Mouse (Mus musculus): ENCODE results near the gene Gm21149. TPM values are rescaled to one million over a fixed set of nuclear protein-coding genes. Genes with fewer than 3 reads are reported as not detected.
"Not testable (repeated sequence)": the region's sequence is repeated elsewhere in the genome, so short reads cannot be mapped to it uniquely, and the experiment has no call there.

Gene Gm21149
- polyA plus RNA-seq, 1 experiment from 2014 or later, result not detected

DNA sequence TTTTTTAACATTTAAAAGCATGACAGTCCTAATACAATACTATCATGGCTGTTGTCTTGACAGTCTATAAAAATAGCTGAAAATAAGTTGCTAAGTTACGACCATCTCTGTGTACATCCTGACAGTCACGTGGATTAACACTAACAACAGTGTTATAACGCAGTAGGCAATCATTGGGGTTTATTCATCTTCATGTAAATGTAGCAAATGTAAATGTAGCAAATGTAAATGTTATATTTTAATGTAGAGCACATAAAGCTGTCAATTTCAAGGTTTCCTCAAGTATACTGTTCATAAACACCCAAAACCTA is 30.9 kb upstream of the Gm21149 start:
- Histone ChIP-seq H3K4me1 (ENCODE audit: control insufficient read depth, insufficient read depth, low read depth, low read length) (no peaks in the 10 kb centered on the region), H3K27ac (ENCODE audit: low read depth, low read length) (no peak overlapping the region), H3K9ac (ENCODE audit: low read depth, low read length) (no peak overlapping the region), H3K9me3 (ENCODE audit: control insufficient read depth, low read length) (peaks cover 30% of the 10 kb centered on the region), H3K27me3 (replicated peaks; ENCODE audit: control insufficient read depth, insufficient read depth, low read length) (no peaks in the 10 kb centered on the region), H3K36me3 (ENCODE audit: control insufficient read depth, insufficient read depth, low read length) (no peaks in the 10 kb centered on the region), H3K4me2 (ENCODE audit: low read length) (no peak overlapping the region), H3K4me3 (ENCODE audit: low read length) (no peak overlapping the region)
- no peak for ATAC-seq
- WGBS, result 75% methylated on average over 3 of the region's 3 CpGs

DNA sequence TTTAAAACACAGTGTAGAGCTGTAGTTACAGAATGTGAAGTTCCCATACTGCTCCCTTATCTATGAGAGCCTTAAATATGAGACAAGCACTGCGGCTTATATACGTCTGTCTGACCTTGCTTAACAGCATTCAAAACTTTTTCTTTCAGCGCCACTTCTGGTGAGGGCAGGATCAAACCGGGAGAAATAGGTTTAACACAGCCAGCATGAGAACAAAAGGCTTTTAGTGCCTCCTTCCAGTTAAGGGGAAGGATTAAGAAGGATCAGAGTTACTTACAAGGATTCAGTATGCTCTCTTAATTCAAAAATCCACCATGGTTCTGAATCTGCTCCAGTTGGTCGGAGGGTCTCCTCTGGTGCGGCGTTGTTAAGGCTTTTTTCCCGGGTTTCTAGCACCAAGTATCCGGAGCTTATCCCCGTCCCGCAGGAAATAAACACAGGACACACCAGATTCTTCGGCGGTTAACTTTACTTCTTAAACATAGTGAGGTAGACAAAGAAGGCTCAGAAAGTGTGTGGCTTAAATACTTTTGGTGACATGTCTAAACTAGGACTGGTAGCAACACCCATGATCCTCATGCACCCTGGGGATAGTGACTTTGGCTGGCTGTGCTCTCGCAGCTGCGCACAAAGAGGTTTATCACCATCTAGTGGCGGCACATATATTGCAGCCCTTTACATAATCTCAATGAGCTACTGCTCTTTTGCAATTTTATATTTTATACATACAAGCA is 30.4 kb upstream of the Gm21149 start:
- Histone ChIP-seq H3K4me2 (ENCODE audit: low read length) (peak overlapping the region; percentile 33), H3K36me3 (ENCODE audit: control insufficient read depth, insufficient read depth, low read length) (no peaks in the 10 kb centered on the region), H3K9me3 (ENCODE audit: control insufficient read depth, low read length) (peaks cover 27% of the 10 kb centered on the region), H3K27me3 (replicated peaks; ENCODE audit: control insufficient read depth, insufficient read depth, low read length) (no peaks in the 10 kb centered on the region), H3K9ac (ENCODE audit: low read depth, low read length) (no peak overlapping the region), H3K27ac (ENCODE audit: low read depth, low read length) (no peak overlapping the region), H3K4me1 (ENCODE audit: control insufficient read depth, insufficient read depth, low read depth, low read length) (no peaks in the 10 kb centered on the region), H3K4me3 (ENCODE audit: low read length) (peak overlapping the region; percentile 26)
- ATAC-seq, result peak; percentile 79
- WGBS, result 56% methylated on average over 16 of the region's 16 CpGs

DNA sequence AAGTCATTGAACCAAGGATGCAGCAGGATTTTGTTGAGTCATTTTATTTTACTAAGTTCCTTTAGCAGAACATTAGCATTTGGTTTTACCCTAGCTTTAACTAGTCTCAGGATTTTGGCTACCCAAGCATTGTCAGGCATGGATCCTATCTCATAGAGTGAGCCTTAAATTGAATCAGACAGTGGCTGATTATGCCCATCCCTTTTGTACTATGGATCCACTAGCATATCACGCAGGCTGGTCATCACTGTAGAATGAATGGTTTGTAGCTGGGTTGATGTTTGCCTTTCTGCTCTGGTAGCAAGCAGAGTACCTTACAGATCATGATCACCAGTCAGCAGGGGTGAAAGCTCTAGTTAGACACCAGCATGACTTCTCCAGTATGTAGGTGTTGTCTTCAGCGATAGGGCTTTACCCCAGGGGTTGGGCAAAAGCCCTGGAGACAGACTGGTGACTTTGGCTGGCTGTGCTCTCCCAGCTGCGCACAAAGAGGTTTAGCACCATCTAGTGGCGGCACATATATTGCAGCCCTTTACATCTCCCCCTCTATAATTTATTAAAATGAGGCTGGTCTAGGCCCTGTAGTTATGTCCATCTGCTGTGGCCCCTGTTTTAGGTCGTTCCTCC is 22.6 kb upstream of the Gm21149 start:
- peak; percentile 68 for ATAC-seq
- H3K36me3 ChIP-seq (ENCODE audit: control insufficient read depth, insufficient read depth, low read length); H3K4me2 ChIP-seq (ENCODE audit: low read length); H3K27ac ChIP-seq (ENCODE audit: low read depth, low read length); H3K27me3 ChIP-seq (replicated peaks; ENCODE audit: control insufficient read depth, insufficient read depth, low read length); H3K9ac ChIP-seq (ENCODE audit: low read depth, low read length); H3K4me1 ChIP-seq (ENCODE audit: control insufficient read depth, insufficient read depth, low read depth, low read length); H3K4me3 ChIP-seq (ENCODE audit: low read length): not testable (repeated sequence)
- peaks cover 14% of the 10 kb centered on the region; the same call in 1 of the 2 replicates for H3K9me3 ChIP-seq (ENCODE audit: control insufficient read depth, low read length)
- WGBS, result 43% methylated on average over 5 of the region's 5 CpGs

DNA sequence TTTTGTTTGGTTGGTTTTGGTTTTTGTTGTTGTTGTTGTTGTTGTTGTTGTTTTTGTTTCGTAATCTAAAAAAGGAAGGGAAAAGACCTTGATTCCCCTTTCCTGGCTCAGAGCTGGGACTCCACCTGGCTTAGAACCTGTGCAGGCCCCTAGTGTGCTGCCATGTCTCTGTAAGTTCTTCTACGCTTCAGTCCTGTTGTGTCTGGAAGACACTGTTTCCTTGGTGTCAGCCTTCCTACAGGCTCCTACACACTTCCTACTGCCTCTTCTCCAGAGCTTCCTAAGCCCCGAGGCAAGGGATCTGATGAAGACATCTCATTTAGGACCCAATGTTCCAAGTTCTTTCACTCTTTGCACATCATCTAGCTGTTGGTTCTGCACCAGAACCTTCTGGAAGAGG is 22.0 kb upstream of the Gm21149 start:
- not testable (repeated sequence) for H3K27me3 ChIP-seq (replicated peaks; ENCODE audit: control insufficient read depth, insufficient read depth, low read length); H3K4me3 ChIP-seq (ENCODE audit: low read length); H3K27ac ChIP-seq (ENCODE audit: low read depth, low read length); H3K9ac ChIP-seq (ENCODE audit: low read depth, low read length); H3K36me3 ChIP-seq (ENCODE audit: control insufficient read depth, insufficient read depth, low read length); ATAC-seq; H3K4me2 ChIP-seq (ENCODE audit: low read length); H3K4me1 ChIP-seq (ENCODE audit: control insufficient read depth, insufficient read depth, low read depth, low read length)
- H3K9me3 ChIP-seq (ENCODE audit: control insufficient read depth, low read length), result peaks cover 14% of the 10 kb centered on the region; the same call in 1 of the 2 replicates
- 68% methylated on average over 3 of the region's 3 CpGs for WGBS

DNA sequence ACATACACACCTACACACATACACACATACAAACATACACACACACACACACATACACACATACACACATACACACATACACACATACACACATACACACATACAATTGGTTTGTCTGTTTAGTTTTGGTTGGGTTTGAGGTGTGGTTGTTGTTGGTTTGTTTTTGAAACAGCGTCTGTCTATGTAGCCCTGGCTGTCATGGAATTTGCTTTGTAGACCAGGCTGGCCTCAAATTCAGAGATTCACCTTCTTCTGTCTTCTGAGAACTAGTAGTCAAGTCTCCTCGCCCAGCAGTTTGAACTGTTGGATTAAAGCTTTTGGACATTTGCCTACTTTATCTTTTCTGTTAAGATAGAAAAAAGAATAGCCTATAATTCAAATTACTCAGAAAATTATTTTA is 14.6 kb upstream of the Gm21149 start:
- not testable (repeated sequence) for H3K4me2 ChIP-seq (ENCODE audit: low read length); ATAC-seq; H3K4me1 ChIP-seq (ENCODE audit: control insufficient read depth, insufficient read depth, low read depth, low read length); H3K9me3 ChIP-seq (ENCODE audit: control insufficient read depth, low read length); H3K27ac ChIP-seq (ENCODE audit: low read depth, low read length); H3K4me3 ChIP-seq (ENCODE audit: low read length); H3K9ac ChIP-seq (ENCODE audit: low read depth, low read length); H3K27me3 ChIP-seq (replicated peaks; ENCODE audit: control insufficient read depth, insufficient read depth, low read length); H3K36me3 ChIP-seq (ENCODE audit: control insufficient read depth, insufficient read depth, low read length)
- 63% methylated on average over 2 of the region's 2 CpGs for WGBS

DNA sequence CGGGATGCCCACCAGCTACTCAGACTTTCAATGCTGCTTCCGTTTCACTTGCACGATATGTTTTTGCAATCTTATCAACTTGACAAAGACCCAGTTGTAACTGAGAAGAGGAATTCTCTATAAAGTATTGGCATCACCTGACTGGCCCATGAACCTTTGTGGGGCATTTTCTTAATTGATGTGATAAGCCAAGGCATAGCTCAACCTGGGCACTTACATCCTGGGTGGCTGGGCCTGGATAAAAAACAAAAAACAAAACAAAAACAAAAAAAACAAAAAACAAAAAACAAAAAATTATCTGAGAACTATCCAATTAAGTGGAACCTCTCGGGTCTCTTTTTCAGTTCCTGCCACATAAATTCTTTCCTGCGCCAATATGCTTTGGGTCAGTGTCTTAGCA is 12.4 kb upstream of the Gm21149 start:
- H3K9me3 ChIP-seq (ENCODE audit: control insufficient read depth, low read length), result peaks cover 8% of the 10 kb centered on the region; the same call in 1 of the 2 replicates
- H3K27me3 ChIP-seq (replicated peaks; ENCODE audit: control insufficient read depth, insufficient read depth, low read length), result no peaks in the 10 kb centered on the region
- 90% methylated on average over 5 of the region's 5 CpGs for WGBS
- H3K36me3 ChIP-seq (ENCODE audit: control insufficient read depth, insufficient read depth, low read length), result no peaks in the 10 kb centered on the region
- H3K9ac ChIP-seq (ENCODE audit: low read depth, low read length), result no peak overlapping the region
- no peaks in the 10 kb centered on the region for H3K4me1 ChIP-seq (ENCODE audit: control insufficient read depth, insufficient read depth, low read depth, low read length)
- no peak for ATAC-seq
- H3K4me3 ChIP-seq (ENCODE audit: low read length), result no peak overlapping the region
- no peak overlapping the region for H3K4me2 ChIP-seq (ENCODE audit: low read length)
- H3K27ac ChIP-seq (ENCODE audit: low read depth, low read length), result no peak overlapping the region

DNA sequence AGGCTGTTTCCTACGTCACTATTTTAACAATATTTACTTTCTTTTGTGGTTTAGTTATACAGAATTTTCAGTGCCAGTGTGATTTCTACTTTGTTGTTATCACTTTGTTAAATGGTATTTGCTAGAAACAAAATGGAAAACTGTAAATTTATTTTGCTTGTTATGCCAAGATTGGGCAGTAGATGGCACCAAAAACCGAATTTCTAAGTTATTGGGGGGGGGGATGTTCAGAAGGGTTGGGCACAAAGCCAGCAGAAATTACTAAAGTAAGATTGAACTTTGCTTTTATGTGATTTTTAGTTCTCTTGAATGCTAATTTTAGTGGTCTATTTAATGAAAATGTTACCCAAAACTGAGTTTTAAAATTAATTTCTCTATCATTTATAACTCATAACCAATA is 8.3 kb upstream of the Gm21149 start:
- 25% methylated on average over 2 of the region's 2 CpGs for WGBS
- not testable (repeated sequence) for H3K36me3 ChIP-seq (ENCODE audit: control insufficient read depth, insufficient read depth, low read length); H3K4me1 ChIP-seq (ENCODE audit: control insufficient read depth, insufficient read depth, low read depth, low read length); H3K27ac ChIP-seq (ENCODE audit: low read depth, low read length); H3K4me2 ChIP-seq (ENCODE audit: low read length); H3K27me3 ChIP-seq (replicated peaks; ENCODE audit: control insufficient read depth, insufficient read depth, low read length); H3K9ac ChIP-seq (ENCODE audit: low read depth, low read length); ATAC-seq; H3K4me3 ChIP-seq (ENCODE audit: low read length)
- H3K9me3 ChIP-seq (ENCODE audit: control insufficient read depth, low read length), result peaks cover 16% of the 10 kb centered on the region

DNA sequence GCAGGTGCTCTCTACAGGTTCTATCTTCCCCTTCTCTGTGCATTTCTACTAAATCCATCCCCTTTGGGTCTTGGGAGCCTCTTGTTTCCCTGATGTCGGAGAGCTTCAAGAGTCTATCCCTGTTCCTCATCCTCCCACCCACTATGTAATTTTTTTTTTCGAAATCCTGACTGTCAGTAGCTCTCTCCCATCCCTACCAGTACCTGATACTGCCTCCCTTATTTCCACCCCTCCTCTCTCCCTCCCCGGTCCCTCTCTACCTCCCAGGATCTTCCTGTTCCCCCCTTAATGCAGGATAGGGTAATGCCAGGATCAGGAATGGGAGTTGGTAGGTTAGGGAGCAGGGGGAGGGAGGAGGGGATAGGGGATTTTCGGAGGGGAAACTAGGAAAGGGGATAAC is 7.3 kb upstream of the Gm21149 start:
- 61% methylated on average over 4 of the region's 4 CpGs for WGBS
- not testable (repeated sequence) for ATAC-seq; H3K27ac ChIP-seq (ENCODE audit: low read depth, low read length)

DNA sequence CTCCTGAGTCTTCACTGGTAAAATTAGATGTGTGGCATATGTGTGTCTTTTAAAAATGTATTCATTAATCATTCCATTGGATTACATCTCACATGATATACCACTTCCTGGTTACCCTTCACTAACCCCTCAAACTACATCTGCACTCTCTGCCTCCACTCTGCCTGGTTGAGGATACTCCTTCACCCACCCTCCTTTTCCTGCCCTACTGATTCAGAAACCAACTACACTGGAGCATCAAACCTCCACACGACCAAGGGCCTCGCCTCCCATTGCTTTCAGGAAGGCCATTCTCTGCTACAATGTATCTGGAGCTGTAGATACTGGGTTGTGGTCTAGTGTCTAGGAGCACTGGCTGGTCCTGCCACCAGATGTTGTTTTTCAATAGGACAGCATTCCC is 6.5 kb upstream of the Gm21149 start:
- not testable (repeated sequence) for H3K4me3 ChIP-seq (ENCODE audit: low read length); H3K4me1 ChIP-seq (ENCODE audit: control insufficient read depth, insufficient read depth, low read depth, low read length); H3K27me3 ChIP-seq (replicated peaks; ENCODE audit: control insufficient read depth, insufficient read depth, low read length); H3K27ac ChIP-seq (ENCODE audit: low read depth, low read length); ATAC-seq; H3K36me3 ChIP-seq (ENCODE audit: control insufficient read depth, insufficient read depth, low read length); H3K4me2 ChIP-seq (ENCODE audit: low read length); H3K9ac ChIP-seq (ENCODE audit: low read depth, low read length)
- WGBS, result 67% methylated on average over 2 of the region's 2 CpGs
- H3K9me3 ChIP-seq (ENCODE audit: control insufficient read depth, low read length), result peaks cover 13% of the 10 kb centered on the region

More for the DNA sequence above, 7.3 kb upstream of the Gm21149 start:
- H3K9ac ChIP-seq (ENCODE audit: low read depth, low read length); H3K4me2 ChIP-seq (ENCODE audit: low read length); H3K36me3 ChIP-seq (ENCODE audit: control insufficient read depth, insufficient read depth, low read length); H3K4me3 ChIP-seq (ENCODE audit: low read length); H3K27me3 ChIP-seq (replicated peaks; ENCODE audit: control insufficient read depth, insufficient read depth, low read length); H3K4me1 ChIP-seq (ENCODE audit: control insufficient read depth, insufficient read depth, low read depth, low read length): not testable (repeated sequence)
- peaks cover 12% of the 10 kb centered on the region for H3K9me3 ChIP-seq (ENCODE audit: control insufficient read depth, low read length)

Measured in hindbrain, embryonic 16.5 days (tissue).